Mouse (Mus musculus): ENCODE results near the gene Stxbp5. TPM values are rescaled to one million over a fixed set of nuclear protein-coding genes. Genes with fewer than 3 reads are reported as not detected.
A peak's percentile ranks its signal among the peaks of the same experiment; 100 is the strongest.
"Not testable (repeated sequence)": the region's sequence is repeated elsewhere in the genome, so short reads cannot be mapped to it uniquely, and the experiment has no call there.

Stxbp5 gene
- 22.3 and 27.7 TPM in 2 replicates for total RNA-seq (2015; ENCODE audit: low replicate concordance)
- total RNA-seq (2017; ENCODE audit: low replicate concordance), result 12.1 and 19.2 TPM in 2 replicates

- peak; percentile 53 for ATAC-seq (replicated peaks; ENCODE audit: low FRiP score, poor library complexity, severe bottlenecking)
Measured at GRCm38 (mm10) chr10:9901071-9901696, at the start of gene Stxbp5. Stxbp5 (minus strand) TSS chr10:9901079.

- ATAC-seq (replicated peaks; ENCODE audit: low FRiP score, poor library complexity, severe bottlenecking), result no peak
Measured at GRCm38 (mm10) chr10:9912395-9912794, 11.5 kb upstream of the Stxbp5 start.

GRCm38 (mm10) chr10:9907919-9908502 is 7.1 kb upstream of the Stxbp5 start:
- no peak for ATAC-seq (replicated peaks; ENCODE audit: low FRiP score, poor library complexity, severe bottlenecking)

GRCm38 (mm10) chr10:9907519-9907918 is 6.6 kb upstream of the Stxbp5 start:
- no peak for ATAC-seq (replicated peaks; ENCODE audit: low FRiP score, poor library complexity, severe bottlenecking)

- no peak for ATAC-seq (replicated peaks; ENCODE audit: low FRiP score, poor library complexity, severe bottlenecking)
Measured at GRCm38 (mm10) chr10:9906185-9906584, 5.3 kb upstream of the Stxbp5 start.

- ATAC-seq (replicated peaks; ENCODE audit: low FRiP score, poor library complexity, severe bottlenecking), result peak; percentile 88
Measured at GRCm38 (mm10) chr10:9901697-9902239, 889 bp upstream of the Stxbp5 start.

GRCm38 (mm10) chr10:9900315-9901070 is 386 bp downstream of the Stxbp5 start:
- ATAC-seq (replicated peaks; ENCODE audit: low FRiP score, poor library complexity, severe bottlenecking), result peak; percentile 53

GRCm38 (mm10) chr10:9899816-9900215 is 1.1 kb downstream of the Stxbp5 start:
- ATAC-seq (replicated peaks; ENCODE audit: low FRiP score, poor library complexity, severe bottlenecking), result no peak

GRCm38 (mm10) chr10:9899086-9899485 is 1.8 kb downstream of the Stxbp5 start:
- ATAC-seq (replicated peaks; ENCODE audit: low FRiP score, poor library complexity, severe bottlenecking), result no peak

- no peak for ATAC-seq (replicated peaks; ENCODE audit: low FRiP score, poor library complexity, severe bottlenecking)
Measured at GRCm38 (mm10) chr10:9897852-9898251, 3.0 kb downstream of the Stxbp5 start.

- no peak for ATAC-seq (replicated peaks; ENCODE audit: low FRiP score, poor library complexity, severe bottlenecking)
Measured at GRCm38 (mm10) chr10:9893562-9893961, 7.3 kb downstream of the Stxbp5 start.

- no peak for ATAC-seq (replicated peaks; ENCODE audit: low FRiP score, poor library complexity, severe bottlenecking)
Measured at GRCm38 (mm10) chr10:9889651-9890050, 11.2 kb downstream of the Stxbp5 start.

GRCm38 (mm10) chr10:9888655-9889054 is 12.2 kb downstream of the Stxbp5 start:
- ATAC-seq (replicated peaks; ENCODE audit: low FRiP score, poor library complexity, severe bottlenecking), result no peak

GRCm38 (mm10) chr10:9881781-9882320 is 19.0 kb downstream of the Stxbp5 start:
- ATAC-seq (replicated peaks; ENCODE audit: low FRiP score, poor library complexity, severe bottlenecking), result not testable (repeated sequence)

GRCm38 (mm10) chr10:9880070-9880728 is 20.7 kb downstream of the Stxbp5 start:
- ATAC-seq (replicated peaks; ENCODE audit: low FRiP score, poor library complexity, severe bottlenecking), result no peak

GRCm38 (mm10) chr10:9878821-9879489 is 21.9 kb downstream of the Stxbp5 start:
- ATAC-seq (replicated peaks; ENCODE audit: low FRiP score, poor library complexity, severe bottlenecking), result no peak

GRCm38 (mm10) chr10:9875905-9876304 is 25.0 kb downstream of the Stxbp5 start:
- ATAC-seq (replicated peaks; ENCODE audit: low FRiP score, poor library complexity, severe bottlenecking), result no peak

GRCm38 (mm10) chr10:9872143-9872542 is 28.7 kb downstream of the Stxbp5 start:
- ATAC-seq (replicated peaks; ENCODE audit: low FRiP score, poor library complexity, severe bottlenecking), result no peak
